Mouse (Mus musculus) kidney, adult 11 months (tissue): ENCODE data around the gene Hoxb4.

ENCODE experiments used
- DNase-seq: peaks from one replicate; pipeline ENCODE4 v3.0.0; 2022

Gene Hoxb4

DNA sequence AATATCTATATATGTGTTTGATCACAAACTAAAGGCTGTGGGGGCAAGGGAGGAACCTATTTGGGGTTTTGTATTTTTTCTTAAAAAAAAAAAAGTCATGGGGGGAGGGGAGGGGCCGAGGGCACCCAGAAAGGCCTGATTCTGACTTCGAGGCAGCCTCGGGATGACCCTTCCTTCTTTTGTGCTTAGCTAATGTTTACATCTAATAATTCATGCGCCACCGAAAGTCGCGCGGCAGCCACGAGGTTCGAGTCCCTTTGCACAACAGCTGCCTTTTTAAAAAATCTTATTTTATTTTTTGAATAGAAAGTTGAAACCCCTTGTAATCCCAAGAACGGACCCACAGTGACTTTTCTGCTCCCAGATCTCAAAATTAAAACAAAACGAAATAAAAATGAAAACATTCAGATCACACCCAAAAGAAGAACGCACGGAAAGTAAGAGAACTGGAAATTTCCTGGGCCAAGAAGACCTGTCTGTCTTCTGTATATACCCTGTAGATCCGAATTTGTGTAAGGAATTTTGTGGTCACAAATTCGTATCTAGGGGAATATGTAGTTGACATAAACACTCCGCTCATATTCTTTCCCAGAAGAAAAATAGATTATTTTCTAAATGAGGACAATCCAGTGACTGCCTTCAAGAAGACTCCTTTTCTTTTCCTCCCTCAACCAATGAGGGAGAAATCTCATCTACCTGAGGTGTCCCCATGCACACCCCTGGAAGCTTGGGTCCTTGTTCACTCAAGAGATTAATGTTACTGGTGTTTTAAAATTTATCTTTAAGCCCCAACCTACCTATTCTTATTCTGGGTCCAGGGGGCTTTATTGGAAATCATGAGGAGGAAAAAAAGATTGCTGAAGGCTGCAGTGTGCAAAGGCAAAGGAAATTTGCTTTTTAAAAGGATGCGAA lies 1.1 kb upstream of the Hoxb4 start:
- no peak for DNase-seq

DNA sequence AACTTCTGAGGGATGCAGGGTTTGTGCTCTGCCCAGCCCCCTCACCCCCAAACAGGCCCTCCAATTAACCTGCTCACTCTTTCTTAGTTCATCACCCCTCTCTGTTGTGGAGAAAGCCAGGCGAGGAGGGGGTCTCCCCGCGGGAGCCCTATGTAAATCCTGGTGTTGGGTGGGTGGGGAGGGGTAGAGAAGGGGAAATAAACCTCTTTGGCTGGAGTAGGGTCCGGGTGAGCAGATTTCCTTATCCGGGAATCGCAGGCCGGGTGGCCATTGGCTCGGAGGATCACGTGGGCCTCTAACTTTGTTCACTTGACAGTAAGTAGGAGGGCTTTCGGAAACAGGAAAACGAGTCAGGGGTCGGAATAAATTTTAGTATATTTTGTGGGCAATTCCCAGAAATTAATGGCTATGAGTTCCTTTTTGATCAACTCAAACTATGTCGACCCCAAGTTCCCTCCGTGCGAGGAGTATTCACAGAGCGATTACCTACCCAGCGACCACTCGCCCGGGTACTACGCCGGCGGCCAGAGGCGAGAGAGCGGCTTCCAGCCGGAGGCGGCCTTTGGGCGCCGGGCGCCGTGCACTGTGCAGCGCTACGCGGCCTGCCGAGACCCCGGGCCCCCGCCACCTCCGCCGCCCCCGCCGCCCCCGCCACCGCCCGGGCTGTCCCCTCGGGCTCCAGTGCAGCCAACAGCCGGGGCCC lies 452 bp downstream of the Hoxb4 start:
- peak; percentile 90 for DNase-seq

DNA sequence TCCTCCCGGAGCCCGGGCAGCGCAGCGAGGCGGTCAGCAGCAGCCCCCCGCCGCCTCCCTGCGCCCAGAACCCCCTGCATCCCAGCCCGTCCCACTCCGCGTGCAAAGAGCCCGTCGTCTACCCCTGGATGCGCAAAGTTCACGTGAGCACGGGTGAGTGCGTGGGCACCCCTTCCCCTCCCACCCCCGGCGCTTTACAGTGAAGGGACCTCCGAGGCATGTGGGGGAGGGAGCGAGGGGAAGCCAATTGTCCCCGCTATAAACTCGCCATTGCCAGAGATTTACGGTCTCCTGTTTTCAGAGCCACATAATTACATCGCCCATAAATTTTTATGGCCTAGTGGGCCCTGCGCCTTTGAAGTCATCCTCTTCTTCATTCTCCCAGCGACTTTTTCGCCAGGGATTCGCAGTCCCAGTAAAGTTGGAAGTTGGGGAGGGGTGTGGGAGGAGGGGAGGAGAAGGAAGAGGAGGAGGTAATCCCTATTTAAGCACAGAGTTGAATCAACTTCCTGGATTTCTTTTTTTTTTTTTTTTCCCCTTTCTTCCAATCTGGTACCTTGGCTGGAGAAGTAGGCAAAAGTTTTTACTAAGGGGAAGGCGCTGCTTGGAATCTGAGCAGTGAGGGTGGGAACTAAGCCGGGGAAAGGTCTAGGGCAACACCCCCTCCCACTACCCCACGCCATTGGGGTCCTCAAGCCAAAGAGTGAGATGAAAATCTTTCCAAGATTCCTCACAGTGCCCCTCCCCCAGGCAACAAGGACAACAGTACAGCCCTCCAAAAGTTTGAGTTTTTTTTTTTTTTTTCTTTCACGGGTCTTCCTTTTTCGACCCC lies 1.2 kb downstream of the Hoxb4 start:
- DNase-seq = peak; percentile 69

DNA sequence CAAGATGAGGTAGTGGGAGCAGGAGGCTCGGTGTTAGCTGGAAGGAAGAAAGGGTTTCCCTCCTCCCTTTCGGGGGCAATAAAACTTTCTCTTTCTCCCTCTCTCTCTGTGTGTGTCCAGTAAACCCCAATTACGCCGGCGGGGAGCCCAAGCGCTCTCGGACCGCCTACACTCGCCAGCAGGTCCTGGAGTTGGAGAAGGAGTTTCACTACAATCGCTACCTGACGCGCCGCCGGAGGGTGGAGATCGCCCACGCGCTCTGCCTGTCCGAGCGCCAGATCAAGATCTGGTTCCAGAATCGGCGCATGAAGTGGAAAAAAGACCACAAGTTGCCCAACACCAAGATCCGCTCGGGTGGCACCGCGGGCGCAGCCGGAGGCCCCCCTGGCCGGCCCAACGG lies 1.8 kb downstream of the Hoxb4 start:
- peak; percentile 70 for DNase-seq

DNA sequence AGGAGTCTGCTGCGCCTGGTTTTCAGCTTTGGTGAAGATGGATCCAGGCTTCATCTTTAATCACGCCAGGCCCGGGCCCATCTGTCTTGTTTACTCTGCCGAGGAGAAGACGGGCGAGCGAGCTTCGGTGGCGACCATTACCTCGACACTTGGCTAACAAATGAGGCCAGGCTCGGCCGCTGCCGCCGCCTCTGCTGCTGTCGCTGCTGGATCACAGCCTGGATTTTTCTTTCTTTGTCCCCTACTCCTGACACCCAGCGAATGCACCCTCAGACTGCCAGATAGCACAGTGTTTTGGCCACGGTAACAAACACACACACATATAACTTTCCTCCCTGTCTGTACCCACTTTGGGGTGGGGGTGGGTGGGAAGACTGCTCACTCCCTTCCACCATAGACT lies 2.6 kb downstream of the Hoxb4 start:
- no peak for DNase-seq

DNA sequence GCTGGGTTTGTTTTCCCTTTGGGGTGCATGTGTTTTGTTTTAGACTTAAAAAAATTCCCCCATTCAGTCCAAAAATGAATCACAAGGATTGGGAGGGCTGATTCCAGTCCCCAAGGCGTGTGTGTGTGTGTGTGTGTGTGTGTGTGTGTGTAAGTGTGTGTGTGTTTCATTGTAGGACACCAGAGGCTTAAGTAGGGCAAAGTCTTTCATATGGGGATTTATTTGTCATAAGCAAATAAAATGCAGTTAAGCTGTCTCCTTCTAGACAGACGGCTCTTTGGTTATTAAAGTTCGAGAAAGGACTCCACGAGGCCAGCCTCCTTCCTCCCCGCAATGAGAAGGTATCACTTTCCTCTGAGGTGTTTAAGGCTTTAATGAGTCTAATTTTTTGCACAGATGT lies 3.8 kb downstream of the Hoxb4 start:
- DNase-seq = no peak

DNA sequence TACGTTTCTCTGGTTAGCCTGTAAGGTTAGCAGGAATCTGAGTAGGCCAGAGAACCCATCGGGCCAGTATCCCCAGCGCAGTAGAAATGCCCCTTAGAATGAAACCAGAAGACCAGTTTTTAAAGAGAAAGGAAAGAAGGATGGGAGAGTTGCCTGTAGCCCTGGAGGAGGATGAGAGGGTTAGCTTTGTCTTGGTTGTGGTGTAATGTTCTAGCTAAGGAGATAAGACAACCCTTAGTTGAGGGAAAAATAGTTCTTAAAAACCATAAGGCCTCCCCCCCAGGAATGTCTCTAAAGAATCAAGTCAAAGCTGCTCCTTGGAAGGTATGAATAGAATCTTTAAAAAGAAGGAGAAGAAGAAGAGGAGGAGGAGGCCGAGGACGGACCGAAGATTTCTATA lies 4.7 kb downstream of the Hoxb4 start:
- DNase-seq = no peak

DNA sequence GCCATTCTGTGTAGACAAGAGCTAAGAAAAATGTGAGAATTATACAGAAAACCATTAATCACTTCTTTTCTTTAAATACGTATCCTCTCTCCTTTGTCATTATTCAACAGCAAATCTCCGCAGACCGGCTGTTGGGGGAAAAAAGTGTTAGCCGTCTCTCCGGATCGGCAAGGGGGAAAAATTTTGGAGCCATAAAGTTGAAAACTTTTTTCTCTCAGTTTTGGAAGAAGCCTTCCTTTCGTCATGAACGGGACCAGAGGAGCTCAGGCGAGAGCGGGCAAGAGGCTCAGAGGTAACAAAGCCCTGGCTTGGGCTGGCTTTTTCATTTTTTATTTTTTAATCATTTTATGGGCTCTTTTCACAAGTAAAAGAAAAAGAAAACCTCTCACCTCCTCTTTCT lies 5.1 kb downstream of the Hoxb4 start, which contains the start of gene Hoxb3:
Gene Hoxb3 (plus strand): TSS at position 173 of the 400 bp plus-strand sequence.
- DNase-seq = no peak

DNA sequence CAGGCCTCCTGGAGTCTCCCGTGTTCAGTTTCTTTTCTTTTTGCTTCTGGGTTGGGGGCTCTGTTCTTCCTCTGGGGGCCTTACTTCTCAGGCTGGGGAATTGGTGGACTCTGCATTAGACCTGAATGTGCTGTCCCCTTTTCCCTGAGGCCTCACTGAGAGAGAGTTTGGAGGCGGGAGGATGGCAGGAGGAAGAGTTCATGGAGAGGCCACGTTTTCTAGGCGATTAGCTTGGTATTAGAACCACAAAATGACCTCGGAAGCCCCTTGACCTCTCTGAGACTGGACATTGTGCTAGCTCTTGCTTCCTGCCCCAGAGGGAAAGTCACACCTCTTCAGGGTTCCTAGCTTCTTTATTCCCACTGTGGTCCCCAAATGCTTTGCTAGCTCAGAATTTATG lies 6.1 kb downstream of the Hoxb4 start:
- no peak for DNase-seq

DNA sequence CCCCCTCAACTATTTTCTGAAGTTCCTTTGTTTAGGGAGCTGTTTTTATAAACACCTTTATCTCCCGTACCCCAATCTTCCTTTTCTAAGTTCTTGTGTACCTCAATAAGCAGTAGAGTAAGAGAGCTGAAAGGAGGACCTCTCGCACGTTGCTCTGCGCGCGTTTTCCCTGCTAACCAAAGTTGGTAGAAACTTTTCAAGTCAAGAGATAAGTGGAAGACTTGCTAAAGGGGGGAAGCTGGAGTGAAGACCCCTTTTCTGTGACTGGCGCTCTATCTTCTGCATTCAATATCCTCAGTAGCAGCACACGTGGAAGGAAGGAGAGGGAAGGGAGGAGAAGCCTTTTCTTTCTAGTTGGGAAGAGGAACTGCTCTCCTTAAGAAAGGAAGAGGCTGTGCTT lies 6.9 kb downstream of the Hoxb4 start:
- no peak for DNase-seq

DNA sequence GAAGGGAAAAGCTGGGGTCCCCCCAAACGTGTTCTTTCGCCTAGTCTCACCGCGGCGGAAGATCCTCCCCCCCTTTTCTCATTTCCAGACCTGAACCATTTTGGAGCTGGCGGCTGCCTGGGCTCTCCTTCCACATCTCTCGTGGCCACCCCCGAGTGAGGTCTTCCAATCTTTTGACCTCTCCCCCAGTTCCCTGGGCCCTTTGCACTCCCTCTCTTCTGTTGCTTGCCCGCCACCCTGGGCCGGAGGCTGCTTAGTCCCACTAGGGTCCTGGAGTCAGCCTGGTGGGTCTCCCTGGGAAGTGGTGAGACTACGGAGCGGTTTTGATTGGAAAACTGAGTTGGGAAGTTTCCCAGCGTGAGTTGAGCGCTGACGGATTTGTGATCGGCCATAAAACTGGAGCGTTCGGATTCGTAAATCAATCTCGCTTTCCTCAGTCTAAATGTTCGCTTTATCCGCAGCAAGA lies 7.7 kb downstream of the Hoxb4 start:
- DNase-seq = no peak

DNA sequence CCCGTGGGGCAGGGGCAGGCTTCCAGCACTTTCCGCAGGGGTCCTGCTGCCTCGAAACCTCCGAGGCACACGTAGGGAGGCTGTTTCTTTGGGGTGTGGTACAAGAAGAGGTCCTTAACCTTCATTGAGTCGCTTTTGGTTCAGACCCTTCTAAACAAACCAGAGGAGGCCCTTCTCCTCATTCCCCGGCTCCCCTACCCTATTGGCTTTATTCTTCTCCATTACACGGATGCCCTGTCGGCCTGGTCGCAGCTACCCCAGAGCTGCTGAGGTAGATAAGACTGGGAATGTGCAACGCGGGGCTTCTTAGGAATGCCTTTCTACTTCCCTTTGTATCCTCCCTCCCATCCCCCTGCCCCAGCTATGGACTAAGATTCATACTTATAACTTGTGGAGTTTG lies 8.6 kb downstream of the Hoxb4 start:
- no peak for DNase-seq

DNA sequence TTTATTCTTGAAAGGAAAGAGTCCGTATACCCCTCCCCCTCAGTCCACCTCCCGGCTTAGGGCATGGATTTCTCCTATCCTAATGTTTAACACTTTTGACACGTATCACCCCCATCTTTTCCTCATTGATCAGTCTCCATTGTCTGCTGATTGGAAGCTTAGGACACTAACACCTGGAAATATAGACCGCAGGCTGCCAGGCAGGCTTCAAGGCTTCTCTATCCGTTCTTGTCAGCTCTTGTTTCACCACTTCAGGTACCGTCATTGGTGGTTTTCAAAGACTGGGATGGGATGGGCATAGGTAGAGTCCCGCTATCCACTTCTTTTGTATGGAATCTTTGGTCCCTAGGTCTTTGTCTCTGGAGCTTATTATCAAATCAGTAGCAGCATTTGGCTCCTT lies 9.1 kb downstream of the Hoxb4 start:
- no peak for DNase-seq

DNA sequence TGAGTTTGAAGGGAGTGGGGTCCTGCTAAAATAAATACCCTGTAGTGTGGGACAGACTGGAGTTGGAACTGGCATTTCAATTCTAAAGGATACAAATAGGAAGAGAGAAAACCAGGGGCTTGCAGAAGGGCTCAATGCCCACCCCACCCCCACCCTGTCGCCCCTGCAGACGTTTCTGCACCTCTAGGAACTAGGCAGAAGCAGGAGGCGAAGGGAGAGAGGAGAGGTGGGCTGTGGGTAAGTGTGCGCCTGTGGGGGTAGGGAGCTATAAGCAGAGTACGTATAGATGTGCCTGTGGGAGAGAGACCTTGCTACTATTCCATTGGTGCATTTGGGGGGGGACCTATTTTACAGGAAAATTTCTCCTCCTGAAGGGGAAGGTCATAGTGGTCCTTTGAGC lies 9.7 kb downstream of the Hoxb4 start:
- no peak for DNase-seq

DNA sequence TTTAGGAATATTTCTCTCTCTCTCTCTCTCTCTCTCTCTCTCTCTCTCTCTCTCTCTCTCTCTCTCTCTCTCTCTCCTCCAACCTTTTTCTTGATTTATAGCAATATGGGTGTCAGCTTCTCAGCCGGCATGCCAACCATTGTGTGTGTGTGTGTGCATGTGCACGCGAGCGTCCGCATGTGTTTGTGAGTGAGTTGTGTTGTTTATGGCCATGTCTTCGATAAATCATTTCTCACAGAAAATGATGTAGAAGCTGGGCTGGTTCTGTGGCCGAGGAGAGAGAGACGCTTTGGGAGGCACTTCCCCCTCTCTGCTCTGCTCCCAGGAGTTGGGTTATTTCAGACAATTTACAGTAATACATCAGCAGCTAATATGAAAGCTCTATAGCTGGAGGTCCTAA lies 10.5 kb downstream of the Hoxb4 start:
- no peak for DNase-seq

DNA sequence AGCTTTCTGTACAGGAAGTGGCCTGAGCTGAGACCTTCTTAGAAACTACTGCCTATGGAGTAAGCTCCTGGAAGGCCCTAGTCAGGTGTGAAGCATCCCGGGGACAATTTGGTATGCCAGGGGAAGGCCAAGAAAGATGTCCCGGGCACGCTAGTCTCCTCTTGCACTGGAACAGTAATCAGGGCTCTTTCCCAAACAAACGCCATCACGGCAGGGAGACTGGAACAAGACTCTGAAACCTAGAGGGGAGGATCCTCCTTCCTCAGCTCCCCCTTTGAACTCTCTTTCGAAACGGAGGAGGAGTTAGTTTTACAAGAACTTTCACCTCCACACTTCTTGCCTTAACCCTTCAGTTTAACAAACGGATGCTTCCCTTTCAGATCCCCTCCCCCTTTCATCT lies 14.0 kb downstream of the Hoxb4 start:
- no peak for DNase-seq

DNA sequence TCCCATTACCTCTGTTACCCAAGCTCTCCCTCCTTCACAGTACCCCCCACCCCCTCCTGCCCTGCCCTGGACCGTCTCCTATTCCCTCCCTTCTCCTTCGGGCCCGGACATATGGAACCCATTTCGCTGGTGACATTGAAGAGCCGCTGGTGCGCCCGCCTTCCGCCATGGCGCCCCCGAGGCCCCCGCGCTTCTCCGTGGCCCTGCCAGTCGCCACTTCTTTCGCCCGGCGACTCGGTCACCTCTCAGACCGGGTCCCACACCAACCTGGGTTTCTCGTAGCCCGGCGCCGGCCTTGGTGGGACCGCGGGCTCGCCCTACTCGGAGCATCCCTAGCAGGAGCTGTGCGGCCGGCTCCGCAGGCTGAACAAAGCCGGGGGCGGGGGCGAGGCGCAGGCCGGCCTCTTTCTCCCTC lies 14.6 kb downstream of the Hoxb4 start:
- DNase-seq = no peak

DNA sequence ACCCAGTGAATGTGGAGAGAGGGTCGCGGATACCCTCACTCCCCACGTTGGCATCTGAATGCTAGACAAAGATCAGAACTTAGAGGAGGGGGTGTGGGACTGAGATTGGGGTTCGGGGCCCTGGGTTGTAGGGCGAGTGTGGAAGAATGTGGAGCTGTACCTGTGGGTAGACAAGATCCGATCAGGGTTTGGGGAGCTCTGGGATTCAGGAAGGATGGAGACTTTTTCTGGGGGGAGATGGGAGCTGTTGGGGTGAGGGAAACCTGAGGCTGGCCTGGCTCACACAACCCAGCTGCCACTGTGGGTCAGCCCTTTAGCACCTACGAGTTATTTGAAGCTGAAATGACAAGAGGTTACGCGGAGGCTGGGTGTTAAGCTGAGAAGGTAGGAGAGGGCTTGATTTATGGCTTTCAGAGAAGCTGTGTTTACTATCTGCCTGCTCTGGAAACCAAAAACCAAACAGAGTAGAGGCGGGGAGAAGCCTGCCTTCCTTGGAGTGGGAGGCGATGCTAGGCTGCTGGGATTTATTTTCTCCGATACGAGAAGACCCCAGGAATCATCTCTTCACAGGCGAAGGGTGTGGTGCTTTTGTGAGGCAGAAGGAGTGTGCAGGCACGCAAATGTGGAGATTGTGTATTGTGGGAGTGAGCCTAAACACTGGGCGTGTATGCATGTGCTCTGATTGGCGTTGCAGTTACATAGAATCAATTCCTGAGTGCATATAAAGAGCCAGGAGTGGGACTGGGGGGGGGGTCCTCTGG lies 15.4 kb downstream of the Hoxb4 start:
- no peak for DNase-seq

DNA sequence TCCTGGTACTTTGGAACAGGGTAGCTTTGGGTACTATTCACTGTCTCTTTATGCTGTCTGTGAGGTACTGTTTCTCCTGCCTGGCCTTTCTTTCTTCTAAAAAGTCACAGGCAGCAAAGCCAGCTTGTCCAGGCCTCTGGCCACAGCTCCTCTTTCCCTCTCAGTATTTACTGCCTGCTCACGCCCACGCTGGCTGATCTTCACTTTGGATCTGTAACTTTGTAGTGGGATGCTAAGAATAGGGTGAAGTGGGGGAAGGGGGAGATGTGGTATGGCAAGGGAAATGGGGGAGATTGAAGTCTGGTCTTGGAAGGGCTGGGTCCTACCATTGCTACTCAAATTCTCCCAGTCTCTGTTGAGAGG lies 15.9 kb downstream of the Hoxb4 start:
- DNase-seq = no peak

DNA sequence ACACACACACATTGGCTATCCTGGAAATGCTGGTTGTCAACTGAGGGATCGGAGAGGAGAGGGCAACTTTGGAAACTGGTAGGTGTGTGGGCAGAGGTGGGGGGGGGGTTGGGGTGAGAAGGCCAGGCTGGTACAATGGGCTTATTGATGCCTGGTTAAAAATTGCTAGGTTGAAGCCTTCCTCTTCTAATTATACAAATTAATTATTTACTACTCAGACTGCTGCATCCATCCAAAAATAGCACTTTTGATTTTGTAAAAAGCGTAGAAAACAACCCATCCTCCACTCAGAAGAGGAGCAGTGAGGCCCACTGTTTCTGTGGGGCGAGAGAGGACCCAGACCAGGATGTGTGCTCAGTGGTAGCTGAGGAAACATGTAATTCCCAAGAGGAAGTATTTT lies 16.9 kb downstream of the Hoxb4 start:
- DNase-seq = no peak

DNA sequence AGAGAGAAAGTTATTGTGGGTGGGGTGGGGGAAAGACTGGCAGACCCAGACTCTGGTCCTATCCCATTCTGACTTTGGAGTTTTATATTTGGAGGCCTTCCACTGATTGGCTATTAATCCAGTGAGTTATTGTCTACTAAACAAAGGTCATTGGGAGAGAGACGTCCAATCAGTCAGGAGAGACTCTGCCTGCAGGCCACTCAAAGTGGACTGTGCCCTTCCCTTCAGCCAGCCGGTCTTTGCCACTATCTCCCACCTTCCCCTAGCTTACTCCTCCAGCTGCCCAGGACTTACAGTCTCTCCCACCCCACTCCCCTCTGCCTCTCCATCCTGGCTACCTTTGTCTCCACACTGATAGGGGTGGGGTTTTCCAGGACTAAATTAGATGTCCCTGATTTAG lies 18.5 kb downstream of the Hoxb4 start:
- DNase-seq = peak; percentile 59

DNA sequence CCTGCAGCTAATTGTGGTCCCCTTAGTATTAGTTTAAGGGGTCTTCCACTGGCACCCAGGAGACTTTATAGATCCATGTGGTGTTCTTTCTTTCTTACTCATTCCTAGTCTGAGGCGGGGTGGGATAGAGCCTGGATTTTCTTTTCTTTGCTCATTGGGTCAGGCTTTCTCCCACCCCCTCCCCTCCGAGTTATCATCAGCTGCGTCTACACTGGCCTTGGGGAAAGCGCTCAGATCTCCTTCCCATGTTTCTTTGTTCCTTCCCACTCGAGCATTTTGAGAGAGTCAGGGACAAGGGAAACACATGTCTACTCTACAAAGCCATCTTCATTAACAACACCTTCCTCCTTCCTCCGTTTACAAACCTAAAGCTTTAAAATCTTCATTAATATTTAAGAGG lies 19.0 kb downstream of the Hoxb4 start:
- no peak for DNase-seq
